Mouse (Mus musculus) adrenal gland, adult 2 months (tissue): ENCODE measurements around the gene Fry. TPM values are rescaled to one million over a fixed set of nuclear protein-coding genes. Genes with fewer than 3 reads are reported as not detected.

Experiments
- DNase-seq: peaks from one replicate; pipeline ENCODE4 v3.0.0; 2021
- polyA plus RNA-seq: library from polyadenylated mRNA; depleted of rRNA; stranded (reverse); fragments of >200 nt; gene quantifications from 2 replicates; pipeline ENCODE4 v1.2.3, GENCODE M21; 2012
- total RNA-seq, 2 experiments: library from RNA; stranded (reverse); gene quantifications; 2 replicates each; pipeline ENCODE4 v1.2.3; 2021

Fry gene
- total and polyA plus RNA-seq, 3 experiments, result 16.4 to 44.4 (median 27.0) TPM

- DNase-seq, result peak; percentile 69
Measured at GRCm38 (mm10) chr5:150333328-150333731, 214.9 kb downstream of the Fry start.

- peak; percentile 63 for DNase-seq
Measured at GRCm38 (mm10) chr5:150336451-150336850, 218.0 kb downstream of the Fry start.

GRCm38 (mm10) chr5:150337696-150338095, 219.3 kb downstream of the Fry start:
- DNase-seq, result no peak

- DNase-seq, result no peak
Measured at GRCm38 (mm10) chr5:150340944-150341343, 222.5 kb downstream of the Fry start.

GRCm38 (mm10) chr5:150342139-150342538, 223.7 kb downstream of the Fry start:
- DNase-seq, result no peak

GRCm38 (mm10) chr5:150345946-150346345, 227.5 kb downstream of the Fry start:
- DNase-seq, result peak; percentile 53

GRCm38 (mm10) chr5:150346378-150346777, 227.9 kb downstream of the Fry start:
- peak; percentile 35 for DNase-seq

GRCm38 (mm10) chr5:150347845-150348244, 229.4 kb downstream of the Fry start:
- DNase-seq, result no peak

- DNase-seq, result no peak
Measured at GRCm38 (mm10) chr5:150348302-150348701, 229.9 kb downstream of the Fry start.

- peak; percentile 19 for DNase-seq
Measured at GRCm38 (mm10) chr5:150351191-150351590, 232.7 kb downstream of the Fry start.

GRCm38 (mm10) chr5:150358671-150359070, 240.2 kb downstream of the Fry start:
- DNase-seq, result no peak

- peak; percentile 77 for DNase-seq
Measured at GRCm38 (mm10) chr5:150362241-150362640, 243.8 kb downstream of the Fry start.

GRCm38 (mm10) chr5:150364621-150365020, 246.2 kb downstream of the Fry start:
- no peak for DNase-seq

- no peak for DNase-seq
Measured at GRCm38 (mm10) chr5:150367027-150367426, 248.6 kb downstream of the Fry start.

GRCm38 (mm10) chr5:150370291-150370690, 251.8 kb downstream of the Fry start:
- DNase-seq, result no peak

- DNase-seq, result no peak
Measured at GRCm38 (mm10) chr5:150370895-150371294, 252.4 kb downstream of the Fry start.

GRCm38 (mm10) chr5:150372956-150373355, 254.5 kb downstream of the Fry start:
- no peak for DNase-seq

- DNase-seq, result no peak
Measured at GRCm38 (mm10) chr5:150374778-150375559, 256.5 kb downstream of the Fry start.

- no peak for DNase-seq
Measured at GRCm38 (mm10) chr5:150378586-150378985, 260.1 kb downstream of the Fry start.

- DNase-seq, result no peak
Measured at GRCm38 (mm10) chr5:150380767-150381166, 262.3 kb downstream of the Fry start.

GRCm38 (mm10) chr5:150382411-150382810, 264.0 kb downstream of the Fry start:
- no peak for DNase-seq

GRCm38 (mm10) chr5:150384272-150385215, 266.1 kb downstream of the Fry start:
- DNase-seq, result no peak

- DNase-seq, result no peak
Measured at GRCm38 (mm10) chr5:150385224-150385623, 266.8 kb downstream of the Fry start.
